Mouse (Mus musculus) gastrocnemius, postnatal 36 days (tissue): ENCODE data around the gene Usp2. TPM values are rescaled to one million over a fixed set of nuclear protein-coding genes. Genes with fewer than 3 reads are reported as not detected.

Experiments
- DNase-seq, 2 experiments: peaks; one replicate each; pipeline ENCODE4 v3.0.0; 2022
- intact Hi-C: fragments of 180-260 bp; cut with DNase I; formaldehyde crosslinking; loops from one replicate; pipeline ENCODE4 v1.15.1; 2025
- total RNA-seq, 2 experiments: library from RNA; stranded (reverse); gene quantifications; 2 replicates each; pipeline ENCODE4 v1.2.3; 2021

The Usp2 gene
- total RNA-seq, 2 experiments from 2014 or later: 236 to 254 TPM

DNA sequence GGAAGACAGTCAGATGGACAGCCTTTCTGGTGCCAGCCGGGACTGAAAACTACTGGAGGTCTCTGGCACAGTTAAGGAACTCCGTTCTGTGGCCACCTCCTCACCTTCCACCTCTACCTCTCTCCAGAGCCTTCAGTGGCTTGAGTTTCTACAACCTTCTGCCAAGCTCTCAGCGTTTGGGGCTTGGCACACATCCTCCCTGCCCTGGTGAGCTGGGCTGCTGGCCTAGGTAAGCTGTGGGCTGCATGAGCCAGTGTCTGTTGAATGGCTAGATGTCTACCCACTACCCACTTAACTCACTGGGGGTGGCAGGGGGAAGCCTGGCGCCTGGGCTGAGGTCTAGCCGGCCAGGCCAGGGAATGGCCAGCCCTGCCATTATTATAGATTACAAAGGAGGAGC, 6.3 kb downstream of the Usp2 start:
- intact Hi-C loops: no loop called here
- DNase-seq: no peak

DNA sequence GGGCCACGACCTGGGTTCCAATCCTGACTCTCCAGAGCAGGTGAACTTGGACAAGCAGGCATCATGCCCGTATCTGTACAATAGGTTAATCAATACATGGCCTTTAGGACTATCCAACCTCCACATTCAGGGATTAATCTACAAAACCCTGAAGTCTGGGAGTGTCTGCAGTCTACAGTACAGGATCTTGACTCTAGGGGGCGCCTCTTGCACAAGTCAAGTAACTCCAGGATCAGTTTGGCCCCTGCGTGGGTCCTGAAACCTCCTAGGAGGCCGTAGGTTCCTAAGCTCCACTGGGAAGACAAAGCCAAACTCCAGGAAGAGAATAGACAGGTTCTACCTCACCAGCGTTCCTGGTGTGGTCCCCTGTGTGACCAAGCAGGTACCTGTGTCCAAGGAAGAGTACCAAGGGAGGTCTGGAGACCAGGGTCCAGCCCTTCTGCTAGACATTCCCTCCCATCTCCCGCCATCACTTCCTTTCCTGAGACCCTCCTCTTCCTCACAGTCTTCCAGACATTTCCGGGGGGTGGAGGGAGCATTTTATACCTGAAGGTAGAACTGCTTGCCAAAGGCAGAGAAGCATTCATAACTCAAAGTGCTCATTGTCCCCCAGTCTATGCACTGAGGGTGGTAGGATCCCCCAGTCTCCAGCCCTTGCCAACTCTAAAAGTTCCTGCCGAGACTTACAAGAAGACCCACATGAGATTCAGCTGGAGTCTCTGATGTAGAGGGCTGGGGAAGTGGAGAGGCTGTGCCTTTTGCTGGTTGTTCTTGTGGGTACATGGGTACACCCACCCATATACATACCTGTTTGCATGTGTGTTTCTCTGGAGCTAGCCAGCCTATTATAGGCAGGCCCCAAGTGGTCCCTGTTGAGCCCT, 7.8 kb downstream of the Usp2 start:
- intact Hi-C loops: no loop called here
- no peak for DNase-seq

DNA sequence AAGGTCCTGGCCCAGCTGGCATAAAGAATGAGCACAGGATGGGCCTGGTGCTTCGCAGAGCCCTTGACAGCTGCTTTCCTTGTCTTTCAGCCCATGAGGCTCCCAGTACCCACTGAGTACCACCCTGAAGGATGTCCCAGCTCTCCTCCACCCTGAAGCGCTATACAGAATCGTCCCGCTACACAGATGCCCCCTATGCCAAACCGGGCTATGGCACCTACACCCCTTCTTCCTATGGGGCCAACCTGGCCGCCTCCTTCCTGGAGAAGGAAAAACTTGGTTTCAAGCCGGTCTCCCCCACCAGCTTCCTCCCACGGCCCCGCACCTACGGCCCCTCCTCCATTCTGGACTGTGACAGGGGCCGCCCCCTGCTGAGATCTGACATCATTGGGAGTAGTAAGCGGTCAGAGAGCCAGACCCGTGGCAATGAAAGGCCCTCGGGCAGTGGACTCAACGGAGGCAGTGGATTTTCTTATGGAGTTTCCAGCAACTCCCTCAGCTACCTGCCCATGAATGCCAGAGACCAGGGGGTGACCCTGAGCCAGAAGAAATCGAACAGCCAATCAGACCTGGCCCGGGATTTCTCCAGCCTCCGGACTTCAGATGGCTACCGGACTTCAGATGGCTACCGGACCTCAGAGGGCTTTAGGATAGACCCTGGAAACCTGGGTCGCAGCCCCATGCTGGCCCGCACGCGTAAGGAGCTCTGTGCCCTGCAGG, 8.6 kb downstream of the Usp2 start:
- no peak for DNase-seq
- intact Hi-C loops: no loop called here

DNA sequence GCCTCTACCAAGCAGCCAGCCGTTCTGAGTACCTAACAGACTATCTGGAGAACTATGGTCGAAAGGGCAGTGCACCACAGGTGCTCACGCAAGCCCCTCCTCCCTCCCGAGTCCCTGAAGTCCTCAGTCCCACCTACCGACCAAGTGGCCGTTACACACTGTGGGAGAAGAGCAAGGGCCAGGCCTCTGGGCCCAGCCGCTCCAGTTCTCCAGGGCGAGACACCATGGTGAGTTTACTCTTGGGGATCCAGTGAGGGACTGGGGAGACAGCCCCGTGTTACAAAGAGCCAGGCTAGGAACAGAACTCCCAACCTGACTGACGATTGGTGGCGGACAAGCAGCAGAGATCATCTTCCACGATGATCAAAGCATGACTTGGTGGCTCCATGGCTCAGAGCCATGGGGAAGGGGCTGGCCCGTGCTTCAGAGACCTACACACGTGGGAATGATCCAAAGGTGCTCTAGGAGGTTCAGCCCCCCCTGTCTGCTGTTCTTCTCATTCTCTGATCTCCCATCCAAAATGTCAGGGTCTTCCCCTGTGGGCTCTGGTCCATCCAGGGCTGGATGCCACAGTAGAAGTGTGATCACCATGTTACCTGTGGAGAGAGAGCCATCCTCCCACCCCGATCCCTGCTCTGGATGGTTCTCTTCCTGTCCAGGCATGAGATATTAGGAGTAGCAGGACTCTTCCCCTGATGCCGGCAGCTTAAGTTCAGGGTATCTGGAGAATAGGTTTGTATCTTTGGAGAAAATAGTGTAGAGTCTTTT, 9.4 kb downstream of the Usp2 start:
- DNase-seq: no peak
- intact Hi-C loops: no loop called here

DNA sequence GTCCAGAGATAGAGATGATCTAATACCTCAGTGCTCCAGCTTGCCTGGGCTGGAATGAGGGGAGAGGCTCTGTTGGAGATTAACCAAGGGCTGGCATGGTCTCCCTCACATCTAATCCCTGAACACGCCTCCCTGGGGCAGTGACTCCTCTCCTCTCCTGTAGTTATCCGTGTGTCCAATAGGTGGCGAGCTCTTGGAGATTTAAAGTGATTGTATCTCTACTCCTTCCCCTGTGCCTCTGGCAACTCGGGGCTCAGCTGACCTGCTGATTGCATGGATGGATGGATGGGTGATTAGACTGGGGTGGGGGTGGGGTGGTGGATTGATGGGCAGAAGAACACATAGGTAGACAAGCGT, 9.9 kb downstream of the Usp2 start:
- intact Hi-C loops: no loop called here
- DNase-seq: peak in 1 of 2 experiments; percentile 88

DNA sequence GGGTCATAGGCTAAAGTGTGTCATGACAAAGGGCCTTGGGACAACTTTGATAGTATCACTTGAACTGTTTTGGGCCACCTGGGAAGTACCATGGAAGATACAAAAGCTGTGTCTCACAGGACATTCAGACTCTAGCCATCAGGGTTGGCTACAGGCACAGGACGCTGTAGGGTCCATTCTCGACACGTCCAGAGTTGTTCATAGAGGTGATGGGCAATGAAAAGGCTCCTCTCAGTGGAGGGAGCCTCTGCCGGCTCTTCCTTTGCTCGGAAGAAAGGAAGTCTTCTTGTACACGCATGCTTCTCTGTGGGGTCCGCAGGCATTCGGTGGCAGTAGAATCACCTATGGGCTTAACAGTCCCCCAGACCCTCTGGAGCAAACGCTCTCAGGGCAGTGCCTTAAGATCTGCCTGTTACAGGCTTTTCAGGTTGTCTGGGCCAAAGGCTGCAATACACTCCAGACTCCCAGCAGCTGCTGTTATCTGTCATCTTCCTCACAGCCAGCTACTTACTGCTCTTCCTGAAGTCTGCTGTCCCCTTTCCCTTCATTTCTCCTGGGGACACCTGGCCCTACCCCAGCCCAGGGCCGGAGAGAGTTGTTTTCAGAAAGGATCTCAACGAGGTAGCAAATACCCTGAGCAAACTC, 10.6 kb downstream of the Usp2 start:
- DNase-seq: no peak
- intact Hi-C loops: no loop called here

DNA sequence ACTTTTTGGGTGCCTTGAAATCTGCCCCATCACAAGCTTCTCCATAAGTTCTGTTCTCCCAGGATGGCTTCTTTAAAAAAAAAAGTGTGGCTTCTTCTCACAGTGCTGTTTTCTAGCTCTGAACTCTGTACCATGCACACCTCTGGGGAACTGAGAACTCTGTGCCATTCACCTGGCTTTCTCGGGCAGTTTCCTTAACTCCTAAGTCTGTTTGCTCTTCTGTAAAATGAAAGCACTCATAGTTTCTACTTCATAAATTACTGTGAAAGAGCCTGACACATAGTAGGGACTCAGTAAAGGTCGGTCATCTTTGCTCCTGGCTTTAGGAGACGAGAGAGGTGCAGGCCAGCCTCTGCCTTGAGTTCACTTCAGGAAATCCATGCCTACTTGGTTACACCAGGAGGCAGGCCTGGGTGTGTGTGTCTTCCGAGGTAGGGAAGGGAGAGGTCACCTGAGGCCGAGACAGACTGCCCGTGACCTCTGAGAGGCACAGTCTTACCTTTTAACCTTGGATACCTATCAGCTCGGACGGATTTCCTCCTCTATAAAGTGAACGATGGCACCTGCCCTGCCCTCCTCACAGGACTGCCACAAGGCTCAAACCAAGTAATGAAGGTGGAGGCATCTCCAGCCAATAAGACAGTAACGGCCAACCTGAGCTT, 11.4 kb downstream of the Usp2 start:
- intact Hi-C loops: no loop called here
- DNase-seq: no peak

DNA sequence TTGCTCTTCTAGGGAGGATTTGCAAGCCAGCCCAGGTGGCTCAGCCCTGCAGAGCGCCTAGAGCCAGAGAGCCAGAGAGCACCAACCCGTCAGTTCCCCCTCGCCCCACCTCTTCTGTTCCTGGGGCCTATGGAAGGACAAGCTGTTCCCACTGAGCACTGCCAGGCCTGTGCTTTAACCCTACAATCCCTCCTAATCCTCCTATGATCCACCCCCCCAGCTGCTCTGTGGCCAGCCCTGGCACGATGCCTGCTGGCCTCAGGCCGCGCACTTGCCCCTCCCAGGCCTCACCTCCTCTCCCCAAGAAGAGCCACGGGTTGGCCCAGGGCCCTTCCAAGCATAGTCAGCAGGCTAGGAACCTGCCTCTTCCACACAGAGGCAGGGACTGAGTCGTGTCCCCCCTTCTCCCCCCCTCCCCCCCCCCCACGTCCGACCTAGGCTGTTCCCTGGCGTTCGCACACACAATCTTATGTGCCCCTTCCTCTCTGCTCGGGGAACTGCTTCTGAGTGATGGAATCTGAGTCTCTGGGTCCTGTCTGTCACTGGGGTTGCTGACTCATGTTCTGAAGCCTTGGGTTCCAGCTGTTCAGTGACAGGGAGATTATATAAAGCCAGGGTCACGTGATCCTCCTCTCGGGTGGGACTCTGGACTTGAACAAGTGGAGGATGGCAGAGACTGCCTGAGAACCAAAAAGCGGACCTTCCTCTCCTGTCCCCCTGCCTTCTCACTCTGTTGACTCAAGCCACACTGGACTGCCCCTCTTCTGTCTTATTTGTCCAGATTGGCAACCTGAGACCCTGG, 12.3 kb downstream of the Usp2 start:
- peak; percentile 81 to 88 for DNase-seq
- intact Hi-C loops: no loop called here

DNA sequence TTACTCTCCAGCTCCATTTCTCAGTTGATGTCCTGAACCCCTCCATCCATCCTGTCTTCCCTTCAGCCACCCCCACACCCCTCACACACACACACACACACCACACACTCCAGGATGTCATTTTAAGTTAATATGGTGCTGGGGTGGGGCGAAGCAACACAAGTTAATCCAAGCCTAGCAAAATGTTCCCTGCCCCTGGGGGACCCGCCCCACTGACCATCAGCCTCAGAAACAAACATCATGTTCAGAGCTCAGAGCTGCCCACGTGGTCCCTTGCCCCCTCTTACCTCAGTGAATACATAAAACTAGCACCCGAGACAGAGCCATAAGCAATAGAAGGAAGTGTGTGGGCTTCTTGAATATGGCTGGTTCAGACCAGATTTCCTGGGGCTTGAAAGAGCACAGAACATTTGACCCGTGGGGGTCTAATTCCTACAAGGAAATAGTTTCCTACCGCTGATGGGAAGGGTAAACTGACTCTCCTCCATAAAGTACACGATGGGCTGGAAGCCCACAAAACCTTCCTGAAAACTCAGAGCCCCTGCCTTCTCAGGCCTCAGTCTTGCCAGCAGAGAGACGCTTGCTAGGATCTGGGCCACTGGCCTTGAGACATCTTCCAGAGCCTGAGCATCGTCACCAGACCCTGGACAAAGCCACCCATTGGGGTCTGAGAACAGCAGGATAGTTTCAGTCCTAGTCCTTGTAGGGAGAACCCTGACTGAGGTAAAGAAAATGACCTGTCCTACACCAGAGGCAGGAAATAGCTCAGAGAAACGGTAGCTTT, 13.4 kb downstream of the Usp2 start:
- peak in 1 of 2 experiments; percentile 7 for DNase-seq
- intact Hi-C loops: no loop called here

DNA sequence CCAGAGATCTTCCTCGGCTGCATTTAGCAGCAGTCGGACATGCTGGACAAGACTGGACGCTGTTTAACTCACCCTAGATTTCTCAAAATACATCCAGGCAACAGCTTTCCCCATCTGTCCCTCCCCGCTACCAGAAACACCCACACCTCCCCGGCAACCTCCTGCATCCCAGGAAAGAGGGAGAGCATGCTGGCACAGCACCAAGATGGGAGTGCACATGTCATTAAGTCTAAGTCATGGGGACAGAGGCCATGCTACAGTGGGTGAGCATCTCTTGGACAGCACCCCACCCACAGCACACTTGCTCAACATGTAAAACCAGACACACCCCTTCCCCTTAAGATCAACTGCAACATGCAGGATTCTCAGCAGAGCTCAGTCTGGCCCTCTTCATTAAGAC, 14.1 kb downstream of the Usp2 start:
- DNase-seq: peak; percentile 16 to 18
- intact Hi-C loops: no loop called here

DNA sequence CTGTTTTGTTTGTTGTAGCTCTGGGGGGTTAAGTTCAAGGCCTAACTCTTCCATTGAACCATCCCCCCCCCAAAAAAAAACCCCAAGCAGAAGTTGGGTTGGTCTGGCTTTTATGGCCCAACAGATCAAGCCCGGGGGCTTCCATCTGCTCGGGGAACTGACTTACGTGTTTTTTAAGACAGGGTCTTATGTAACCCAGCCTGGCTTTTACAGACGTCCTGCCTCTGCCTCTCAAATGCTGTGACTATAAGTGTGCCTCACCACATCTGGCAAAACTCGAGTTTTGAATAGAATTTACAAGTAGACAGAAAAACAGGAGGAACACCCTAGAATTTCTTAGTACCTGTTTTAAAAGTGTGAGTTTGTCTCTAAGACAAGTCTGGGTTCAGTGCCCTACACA, 14.8 kb downstream of the Usp2 start:
- intact Hi-C loops: no loop called here
- no peak for DNase-seq

DNA sequence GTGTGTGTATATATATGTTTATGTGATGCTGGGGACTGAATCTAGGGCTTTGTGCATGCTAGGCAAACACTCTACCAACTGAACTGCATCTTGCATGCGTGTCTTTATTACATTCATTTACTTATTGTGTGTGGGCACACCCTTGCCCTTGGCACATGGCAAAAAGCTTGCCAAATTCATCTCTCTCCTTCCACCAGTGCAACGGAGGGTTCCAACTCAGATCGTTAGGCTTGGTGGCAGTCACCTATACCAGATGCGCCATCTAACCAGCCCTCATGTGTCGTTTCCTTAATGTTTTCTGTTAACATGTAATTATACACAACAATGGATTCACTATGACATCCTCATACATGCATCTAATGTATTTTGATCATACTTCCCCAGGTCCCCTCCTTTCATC, 15.4 kb downstream of the Usp2 start:
- peak in 1 of 2 experiments; percentile 3 for DNase-seq
- intact Hi-C loops: no loop called here

DNA sequence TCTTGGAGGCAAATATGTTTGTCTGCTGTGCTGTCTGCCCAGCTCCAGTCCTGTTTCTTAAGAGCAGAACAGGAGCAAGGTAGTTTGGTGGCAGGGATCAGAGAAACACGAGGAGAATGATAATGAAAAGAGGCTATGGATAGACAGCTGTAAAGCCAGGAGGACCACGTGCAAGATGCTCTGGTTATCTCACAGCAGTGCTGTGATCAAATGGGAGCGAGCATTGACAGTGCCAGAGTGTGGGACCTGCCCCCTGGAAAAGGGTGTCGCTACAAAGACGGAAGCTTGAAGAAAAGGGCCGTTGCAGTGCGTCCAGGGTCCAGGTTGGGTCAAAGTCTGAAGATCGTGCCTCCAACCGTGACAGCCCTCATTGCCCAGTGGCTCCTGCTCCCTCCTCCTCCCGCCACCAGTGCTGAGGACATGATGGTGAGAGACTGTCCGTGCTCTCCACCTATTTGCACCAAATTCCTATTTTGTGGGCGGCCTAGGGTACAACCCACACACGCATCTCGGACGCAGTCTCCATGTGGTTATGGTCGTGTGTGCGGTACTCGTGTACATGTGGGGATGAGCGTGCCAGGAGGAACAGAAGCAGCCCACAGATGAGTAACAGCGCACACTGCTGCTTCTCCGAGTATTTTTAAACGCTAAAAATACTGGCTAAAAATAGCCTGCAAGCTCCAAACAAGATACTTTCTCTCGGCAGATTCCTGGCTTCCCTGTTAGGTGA, 16.7 kb downstream of the Usp2 start:
- intact Hi-C loops: no loop called here
- peak in 1 of 2 experiments; percentile 19 for DNase-seq

DNA sequence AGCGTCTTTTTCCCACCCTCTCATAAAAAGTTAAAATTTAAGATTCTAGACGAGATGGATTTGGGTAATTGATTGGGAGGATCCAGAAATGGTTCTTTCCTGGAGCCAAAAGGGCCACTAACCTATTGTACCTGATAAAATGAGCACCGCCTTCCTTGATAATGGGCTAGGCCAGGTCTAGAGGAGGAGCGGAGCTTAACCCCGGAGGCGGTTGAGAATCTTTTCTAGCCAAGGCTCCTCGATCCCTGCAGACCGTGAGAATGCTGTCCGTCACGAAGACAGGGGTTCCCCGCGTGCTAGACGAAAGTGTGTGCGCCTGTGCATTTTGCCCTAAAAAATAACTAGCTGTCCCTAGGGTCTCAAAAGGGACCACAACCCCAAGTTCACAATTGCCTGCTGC, 17.4 kb downstream of the Usp2 start:
- intact Hi-C loops: no loop called here
- no peak for DNase-seq

DNA sequence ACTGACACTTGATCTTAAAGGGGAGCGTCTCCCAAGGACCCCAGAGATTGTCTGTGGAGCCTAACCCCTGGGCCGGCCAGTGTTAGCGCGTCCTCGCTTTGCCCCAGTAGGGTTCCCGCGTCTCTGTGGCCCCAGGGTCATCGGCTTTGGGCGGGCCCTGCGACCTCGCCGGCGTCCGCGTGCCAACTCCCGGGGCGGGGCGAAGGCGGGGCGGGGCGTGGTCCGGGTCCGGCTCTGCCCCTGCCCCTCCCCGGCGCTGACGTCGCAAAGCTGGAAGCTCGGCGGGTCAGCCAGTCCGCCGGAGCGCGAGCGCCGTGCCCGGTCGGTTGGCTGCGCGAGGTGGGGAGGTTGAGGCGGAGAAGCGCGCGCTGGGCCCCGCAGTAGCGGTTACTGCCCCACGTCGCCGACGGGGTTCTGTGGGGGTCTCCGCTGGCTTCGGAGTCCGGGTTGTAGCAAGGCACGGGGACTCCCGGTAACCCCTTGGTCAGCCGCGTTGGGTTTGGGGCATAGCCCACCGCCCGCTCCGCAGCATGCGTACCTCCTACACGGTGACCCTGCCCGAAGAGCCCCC, 17.9 kb downstream of the Usp2 start:
- intact Hi-C loops: no loop called here

DNA sequence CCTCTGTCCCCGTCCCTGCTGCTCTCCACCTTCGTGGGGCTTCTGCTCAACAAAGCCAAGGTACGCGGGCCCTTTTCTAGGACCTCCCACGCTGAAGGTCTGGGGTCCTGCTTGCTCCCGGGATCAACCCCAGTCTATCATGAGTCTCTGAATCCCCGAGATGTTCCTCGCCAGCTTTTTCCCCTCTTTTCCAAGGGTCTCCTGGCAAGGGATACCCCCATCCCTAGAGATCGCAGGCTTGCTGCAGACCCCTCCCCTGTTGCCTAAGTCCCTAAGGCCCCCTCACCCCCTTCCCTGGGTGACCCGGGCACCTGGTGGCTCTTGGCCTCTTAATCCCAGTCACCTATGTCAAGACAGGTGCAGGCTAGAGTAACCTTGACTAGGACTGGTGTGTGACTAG, 18.5 kb downstream of the Usp2 start:
- peak; percentile 11 to 23 for DNase-seq
- intact Hi-C loops: no loop called here

More for the DNA sequence above, 17.9 kb downstream of the Usp2 start:
- peak; percentile 94 to 97 for DNase-seq
